In the genomic region with DNA sequence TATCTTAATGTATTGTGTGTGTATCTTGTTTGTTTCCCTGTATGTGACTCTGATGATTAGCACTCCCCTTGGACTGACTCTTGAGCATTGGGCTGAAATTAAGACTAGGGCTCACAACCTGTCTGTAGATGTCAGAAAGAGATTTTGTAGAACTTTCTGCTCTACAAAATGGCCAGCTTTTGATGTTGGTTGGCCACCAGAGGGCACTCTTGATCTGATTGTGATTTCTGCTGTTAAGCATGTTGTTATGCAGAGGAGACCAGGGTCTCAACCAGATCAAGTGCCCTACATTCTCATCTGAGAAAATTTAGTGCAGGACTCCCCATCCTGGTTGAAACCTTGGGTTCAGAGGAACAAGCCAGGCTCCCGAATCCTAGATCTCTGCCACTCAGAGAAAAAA, we compare ENCODE assay signal across 14 mouse cellular contexts. TPM values are rescaled to one million over a fixed set of nuclear protein-coding genes. Genes with fewer than 3 reads are reported as not detected.
A peak's percentile ranks its signal among the peaks of the same experiment; 100 is the strongest.
DNase-seq lines count a peak whose midpoint lies in the region; ATAC-seq and TF ChIP-seq lines count a peak whose summit lies in the region.
"Had no signal": no experiment of that assay in that cellular context is flagged by ENCODE, and none has a peak within 500 bp of the region (broad histone marks: within the 10 kb centered on the region; RNA-seq: fewer than 3 reads in every experiment).

No protein-coding gene starts in this region.

- TF ChIP-seq RAD21 in CH12.LX (IDR thresholded peaks at IDR 0.05; ENCODE audit: low read depth, low read length): peak; percentile 68

- ATAC-seq in liver, embryonic 14.5 days (ENCODE audit: insufficient read depth): no peak
- no peak for ATAC-seq in forebrain, embryonic 13.5 days
- ATAC-seq: forebrain, embryonic 16.5 days had no signal

- dilution Hi-C loops in CH12.LX (cut with MboI; ENCODE audit: extremely low pct_ligation_motif_present, extremely low pct_unique_long_range_greater_than_20kb, low sequenced_read_pairs): no loop called here

- H3K79me2 ChIP-seq in CH12.LX (replicated peaks; ENCODE audit: control insufficient read depth, extremely low read depth, insufficient read depth, poor library complexity, severe bottlenecking): no peaks in the 10 kb centered on the region

- 75% methylated on average over 1 of the region's 1 CpGs for WGBS in liver, embryonic 14.5 days (ENCODE audit: insufficient replicate concordance)
- 95% methylated on average over 1 of the region's 1 CpGs for WGBS in forebrain, embryonic 13.5 days

- H3K9me3 ChIP-seq in CH12.LX (replicated peaks; ENCODE audit: low read length): no peaks in the 10 kb centered on the region
- no peaks in the 10 kb centered on the region for H3K9me3 ChIP-seq in liver, embryonic 14.5 days (ENCODE audit: control insufficient read depth, low read length)
- H3K9me3 ChIP-seq in forebrain, embryonic 13.5 days (replicated peaks): peaks cover 12% of the 10 kb centered on the region; the same call in 1 of the 2 replicates
- H3K9me3 ChIP-seq: lung, embryonic 15.5 days; neural tube, embryonic 12.5 days had no signal

- no peak overlapping the region for H3K4me3 ChIP-seq in layer of hippocampus, adult 2 months
- H3K4me3 ChIP-seq in CH12.LX (replicated peaks in 1 of 3; ENCODE audit: low read depth in 2 of 3, low read length in 2 of 3, poor library complexity in 1 of 3): no peak overlapping the region
- no peak overlapping the region for H3K4me3 ChIP-seq in liver, embryonic 14.5 days (ENCODE audit: insufficient read depth in 1 of 2, low read depth in 2 of 2, low read length in 2 of 2)
- no peak overlapping the region for H3K4me3 ChIP-seq in forebrain, embryonic 13.5 days
- H3K4me3 ChIP-seq: lung, embryonic 15.5 days; neural tube, embryonic 12.5 days had no signal

- H3K9ac ChIP-seq in CH12.LX (ENCODE audit: insufficient read depth, low read depth): no peak overlapping the region
- H3K9ac ChIP-seq in liver, embryonic 14.5 days (replicated peaks): no peak overlapping the region
- no peak overlapping the region for H3K9ac ChIP-seq in forebrain, embryonic 13.5 days
- H3K9ac ChIP-seq: lung, embryonic 15.5 days; neural tube, embryonic 12.5 days had no signal

- peak; percentile 54 for TF ChIP-seq CTCF in layer of hippocampus, adult 2 months (conservative IDR thresholded peaks at IDR 0.05)
- TF ChIP-seq CTCF in CH12.LX (conservative IDR thresholded peaks at IDR 0.05 in 1 of 2, IDR thresholded peaks at IDR 0.05 in 1 of 2; ENCODE audit: low read depth in 2 of 2, low read length in 2 of 2): peak in 1 of 2 experiments; percentile 66; a peak in 2 of 4 replicates
- TF ChIP-seq CTCF in liver, embryonic 14.5 days (IDR thresholded peaks at IDR 0.05; ENCODE audit: low read depth): peak; percentile 34; the same call in 1 of the 2 replicates

- no peaks in the 10 kb centered on the region for H3K27me3 ChIP-seq in CH12.LX (replicated peaks)
- no peaks in the 10 kb centered on the region for H3K27me3 ChIP-seq in liver, embryonic 14.5 days (ENCODE audit: control insufficient read depth, insufficient read depth, low read length)
- no peaks in the 10 kb centered on the region for H3K27me3 ChIP-seq in forebrain, embryonic 13.5 days
- H3K27me3 ChIP-seq: lung, embryonic 15.5 days; neural tube, embryonic 12.5 days had no signal

- no peak overlapping the region for H3K27ac ChIP-seq in layer of hippocampus, adult 2 months
- H3K27ac ChIP-seq in CH12.LX (ENCODE audit: insufficient read depth, low read depth): no peak overlapping the region
- no peak overlapping the region for H3K27ac ChIP-seq in liver, embryonic 14.5 days
- no peak overlapping the region for H3K27ac ChIP-seq in forebrain, embryonic 13.5 days
- H3K27ac ChIP-seq: lung, embryonic 15.5 days; neural tube, embryonic 12.5 days had no signal

- H3K4me1 ChIP-seq in CH12.LX (ENCODE audit: control insufficient read depth in 1 of 2, insufficient read depth in 2 of 2): no peaks in the 10 kb centered on the region
- no peaks in the 10 kb centered on the region for H3K4me1 ChIP-seq in liver, embryonic 14.5 days (replicated peaks; ENCODE audit: control insufficient read depth in 2 of 2, insufficient read depth in 2 of 2, low read length in 1 of 2)
- no peaks in the 10 kb centered on the region for H3K4me1 ChIP-seq in forebrain, embryonic 13.5 days
- H3K4me1 ChIP-seq: lung, embryonic 15.5 days; neural tube, embryonic 12.5 days had no signal

- DNase-seq in adrenal gland, postnatal 10 days: peak; percentile 21
- DNase-seq in adrenal gland, adult 8-10 months: no peak
- no peak for DNase-seq in layer of hippocampus, adult 2 months (ENCODE audit: low spot score in 2 of 2)
- no peak for DNase-seq in layer of hippocampus, postnatal 14 days (ENCODE audit: low spot score in 2 of 2)
- DNase-seq in CH12.LX (ENCODE audit: extremely low read depth): peak; percentile 38
- no peak for DNase-seq in liver, embryonic 14.5 days (ENCODE audit: low read depth in 3 of 3, low spot score in 3 of 3)
- DNase-seq in ovary, postnatal 10 days (ENCODE audit: low spot score): no peak
- DNase-seq: cerebellum, adult 9-10 months had no signal

- no peaks in the 10 kb centered on the region for H3K36me3 ChIP-seq in CH12.LX (replicated peaks in 1 of 2; ENCODE audit: control insufficient read depth in 1 of 2, insufficient read depth in 1 of 2, low read length in 1 of 2)
- H3K36me3 ChIP-seq in liver, embryonic 14.5 days (replicated peaks; ENCODE audit: control insufficient read depth, insufficient read depth, low read depth): no peaks in the 10 kb centered on the region
- no peaks in the 10 kb centered on the region for H3K36me3 ChIP-seq in forebrain, embryonic 13.5 days (ENCODE audit: poor library complexity, severe bottlenecking)
- H3K36me3 ChIP-seq: lung, embryonic 15.5 days; neural tube, embryonic 12.5 days had no signal

- in situ Hi-C loops in CH12.LX (cut with MboI; ENCODE audit: low pct_ligation_motif_present, low pct_unique_long_range_greater_than_20kb, low sequenced_read_pairs): loop anchor here (25.0 kb wide), 1 partner anchor 249 kb away; no protein-coding TSS in a partner anchor

- H3K4me2 ChIP-seq in CH12.LX (ENCODE audit: insufficient read depth, low read depth, poor library complexity, severe bottlenecking): no peak overlapping the region
- H3K4me2 ChIP-seq in liver, embryonic 14.5 days (ENCODE audit: low read depth): no peak overlapping the region
- no peak overlapping the region for H3K4me2 ChIP-seq in forebrain, embryonic 13.5 days
- H3K4me2 ChIP-seq: lung, embryonic 15.5 days; neural tube, embryonic 12.5 days had no signal

- no peak for TF ChIP-seq POLR2A in CH12.LX (IDR thresholded peaks at IDR 0.05; ENCODE audit: low read depth, low read length)

- TF ChIP-seq EP300 in CH12.LX (IDR thresholded peaks at IDR 0.05; ENCODE audit: low read length): no peak
- no peak for TF ChIP-seq EP300 in liver, embryonic 14.5 days (IDR thresholded peaks at IDR 0.05; ENCODE audit: low read depth)

TF ChIP-seq in CH12.LX, 34 proteins besides CTCF, POLR2A, EP300 and RAD21:
- TF ChIP-seq UBTF (IDR thresholded peaks at IDR 0.05; ENCODE audit: low read depth, low read length) (no peak), ZKSCAN1 (IDR thresholded peaks at IDR 0.05; ENCODE audit: borderline replicate concordance, low read depth, low read length) (no peak), SMC3 (IDR thresholded peaks at IDR 0.05; ENCODE audit: low read depth, low read length) (peak; percentile 78), MEF2A (IDR thresholded peaks at IDR 0.05; ENCODE audit: borderline replicate concordance, low read depth, low read length) (no peak), ZC3H11A (IDR thresholded peaks at IDR 0.05; ENCODE audit: low read depth, low read length) (peak; percentile 38; the same call in 1 of the 2 replicates), POLR2AphosphoS2 (IDR thresholded peaks at IDR 0.05; ENCODE audit: low read depth, low read length) (no peak)
TF ChIP-seq in CH12.LX: peak in this region for 2.

RNA-seq across cellular contexts. Expression of a gene that starts 21.0 kb away (rescaled TPM):
- total RNA-seq in adrenal gland, postnatal 10 days (2021): 1 to 10 TPM; 3.5 to 4.1 TPM
- 1 to 10 TPM in 3 of 4 experiments, under 1 TPM in 1; 0.96 to 2.8 (median 1.9) TPM for total RNA-seq in adrenal gland, adult 8-10 months (2022)
- 10 to 100 TPM; 34.7 to 35.2 TPM for total RNA-seq in layer of hippocampus, adult 2 months (2021)
- total RNA-seq in layer of hippocampus, postnatal 14 days (2021): 10 to 100 TPM; 46.5 to 48.3 TPM
- total RNA-seq in CH12.LX (2012; rRNA removed): 0.04 TPM in 1 of 2 replicates, not detected in the other
- total RNA-seq in CH12.LX (2014; rRNA removed): 0.38 and 0.49 TPM in 2 replicates
- 0.17 and 0.44 TPM in 2 replicates for polyA plus RNA-seq in CH12.LX (2012; ENCODE audit: insufficient read length, low read depth)
- polyA plus RNA-seq in liver, embryonic 14.5 days (2012; rRNA removed): 1.0 and 1.4 TPM in 2 replicates
- 1.3 TPM in 2 replicates for polyA plus RNA-seq in liver, embryonic 14.5 days (2014; fragmentation: Nextera tagmentation; extraction: Ambion mirVana)
- 10.5 and 11.1 TPM in 2 replicates for polyA plus RNA-seq in forebrain, embryonic 13.5 days (2015; fragmentation: Nextera tagmentation; extraction: Ambion mirVana)

RNA-seq across cellular contexts. Expression of a gene that starts 46.6 kb away (rescaled TPM):
- not detected for total RNA-seq in adrenal gland, postnatal 10 days (2021)
- not detected for total RNA-seq in adrenal gland, adult 8-10 months (2022)
- not detected for total RNA-seq in layer of hippocampus, adult 2 months (2021)
- not detected for total RNA-seq in layer of hippocampus, postnatal 14 days (2021)
- not detected in 2 replicates for total RNA-seq in CH12.LX (2012; rRNA removed)
- total RNA-seq in CH12.LX (2014; rRNA removed): not detected in 2 replicates
- not detected in 2 replicates for polyA plus RNA-seq in CH12.LX (2012; ENCODE audit: insufficient read length, low read depth)
- polyA plus RNA-seq in liver, embryonic 14.5 days (2012; rRNA removed): not detected in 2 replicates
- not detected in 2 replicates for polyA plus RNA-seq in liver, embryonic 14.5 days (2014; fragmentation: Nextera tagmentation; extraction: Ambion mirVana)
- not detected in 2 replicates for polyA plus RNA-seq in forebrain, embryonic 13.5 days (2015; fragmentation: Nextera tagmentation; extraction: Ambion mirVana)
- polyA plus RNA-seq: C2C12; forebrain, embryonic 16.5 days; heart, embryonic 14.5 days; lung, embryonic 15.5 days; neural tube, embryonic 12.5 days had no signal

Comparison
In these comparisons a context has a peak if more than half of its experiments do, and no peak if none do; other contexts are left out.
1. DNase-seq: peak in adrenal gland, postnatal 10 days (single experiment) and CH12.LX (single experiment); none in adrenal gland, adult 8-10 months (single experiment), layer of hippocampus, adult 2 months (0 of 2), layer of hippocampus, postnatal 14 days (0 of 2), liver, embryonic 14.5 days (0 of 3) and ovary, postnatal 10 days (single experiment).
2. RNA of a gene that starts 21.0 kb away (total RNA-seq): 46.5 to 48.3 TPM in layer of hippocampus, postnatal 14 days and 34.7 to 35.2 TPM in layer of hippocampus, adult 2 months; 3.5 to 4.1 TPM in adrenal gland, postnatal 10 days, 0.96 to 2.8 TPM in adrenal gland, adult 8-10 months and 0.04 to 0.49 TPM in CH12.LX; every median in the first group is over 4 times any median in the second.